Mouse (Mus musculus) cerebellum, postnatal 4 days (tissue): ENCODE measurements around the gene Gm4131.

ENCODE experiments used
- DNase-seq, 2 experiments: peaks; one replicate each; pipeline ENCODE4 v3.0.0; 2022; ENCODE audit warnings: low spot score in 2 of 2, mixed read lengths in 1 of 2

Gene Gm4131

DNA sequence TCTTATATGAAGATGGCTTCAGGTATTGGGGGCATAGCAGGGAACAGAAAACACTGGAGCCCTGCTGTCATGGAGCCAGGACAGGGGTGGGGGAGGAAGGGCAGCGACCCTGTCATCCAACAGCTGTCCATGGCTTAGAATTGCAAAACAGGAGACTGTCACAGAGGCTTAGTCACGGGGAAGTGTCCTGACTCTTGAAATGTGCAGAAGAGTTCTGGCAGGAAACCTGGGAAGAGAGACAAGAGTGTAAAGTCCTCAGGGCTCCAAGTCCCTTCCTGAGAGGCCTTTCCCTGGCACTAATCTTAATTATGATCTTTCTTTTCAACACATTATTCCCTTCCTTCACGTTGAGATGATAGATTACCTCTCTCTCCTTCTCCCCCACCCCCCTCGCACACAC is 16.6 kb downstream of the Gm4131 start:
- DNase-seq, result no peak

- no peak for DNase-seq
These were observed 20.0 kb downstream of the Gm4131 start for GRCm38 (mm10) chr14:62546746-62547145.

- no peak for DNase-seq
These were observed 20.4 kb downstream of the Gm4131 start for GRCm38 (mm10) chr14:62546296-62546695.

DNA sequence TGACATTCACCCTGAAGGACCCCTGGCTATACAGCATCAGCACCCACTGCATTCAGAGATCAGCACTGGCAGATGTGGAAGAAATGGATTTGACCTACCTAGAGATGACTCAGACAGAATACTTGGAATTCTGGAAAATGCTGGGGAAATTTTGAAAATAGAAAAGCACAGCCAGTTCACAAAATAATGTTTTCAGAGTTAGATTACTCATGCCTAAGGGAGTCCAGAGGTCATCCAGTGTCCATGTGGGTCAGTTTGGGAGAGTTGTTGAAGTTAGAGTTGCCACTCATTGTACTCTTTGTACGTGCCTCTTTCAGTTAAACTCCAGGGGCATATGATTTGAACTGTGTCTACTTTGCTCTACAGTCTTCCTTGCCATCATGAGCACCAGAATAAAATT is 25.0 kb downstream of the Gm4131 start:
- no peak for DNase-seq

GRCm38 (mm10) chr14:62539834-62540233 is 26.9 kb downstream of the Gm4131 start:
- DNase-seq, result no peak

DNA sequence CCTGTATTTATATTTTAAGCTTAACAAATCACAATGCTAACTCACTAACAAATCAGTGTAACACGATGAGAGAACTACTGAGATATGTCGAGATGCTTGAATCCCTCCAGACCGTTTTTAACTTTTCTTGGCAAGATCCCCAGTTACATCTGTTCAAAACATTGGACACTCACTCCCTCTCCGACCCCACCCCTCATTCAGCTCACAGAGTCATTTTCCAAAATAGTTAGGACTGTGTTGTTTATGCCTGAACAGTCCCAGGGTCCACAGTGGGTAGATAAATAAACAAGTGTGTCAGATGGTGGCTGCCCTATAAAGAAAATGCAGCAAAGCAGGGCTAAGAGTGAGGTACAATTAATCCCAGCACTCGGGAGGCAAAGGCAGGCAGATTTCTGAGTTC is 29.7 kb downstream of the Gm4131 start:
- no peak for DNase-seq

DNA sequence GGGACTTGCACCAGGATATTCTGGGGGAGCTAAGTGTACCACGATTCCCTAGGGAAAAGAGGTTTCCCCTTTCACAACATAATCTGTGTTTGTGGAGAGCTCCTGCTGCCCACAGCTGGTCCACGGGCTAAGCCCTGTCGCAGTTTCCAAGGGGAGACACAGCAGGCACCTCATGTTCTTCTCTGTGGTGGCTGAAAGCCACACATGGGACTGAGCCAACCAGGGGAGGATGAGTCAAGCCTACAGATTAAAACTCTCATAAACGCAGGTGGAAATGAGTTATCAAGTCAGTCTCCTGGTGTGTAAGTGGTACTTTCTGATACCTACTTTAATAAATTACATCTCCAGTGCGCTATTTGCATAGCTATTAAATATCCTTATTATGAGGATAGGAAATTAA is 30.6 kb downstream of the Gm4131 start:
- DNase-seq, result no peak

- DNase-seq, result no peak
These were observed 35.8 kb downstream of the Gm4131 start for GRCm38 (mm10) chr14:62530951-62531350.

GRCm38 (mm10) chr14:62512845-62513244 is 53.9 kb downstream of the Gm4131 start:
- no peak for DNase-seq

GRCm38 (mm10) chr14:62509350-62509749 is 57.4 kb downstream of the Gm4131 start:
- DNase-seq, result no peak

- DNase-seq, result no peak
These were observed 60.5 kb downstream of the Gm4131 start for GRCm38 (mm10) chr14:62506261-62506660.

DNA sequence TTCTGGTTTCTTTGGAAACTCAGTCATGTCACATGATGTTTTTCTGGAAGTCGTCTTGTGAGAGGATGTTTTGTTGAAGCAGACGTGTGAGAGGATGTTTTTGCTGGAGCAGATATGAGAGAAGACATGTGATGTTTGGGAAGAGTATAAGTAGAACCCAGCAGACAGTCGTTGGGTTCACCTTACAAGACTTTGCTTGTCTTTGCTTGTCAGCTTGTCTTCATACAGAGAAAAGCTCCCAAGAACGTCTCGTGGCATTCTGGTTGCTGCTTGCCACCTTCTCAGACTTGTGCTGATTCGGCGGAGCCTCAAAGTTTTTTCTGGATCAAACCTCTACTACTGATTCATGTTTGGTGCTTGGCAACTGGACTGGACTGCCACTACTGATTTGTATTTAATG is 69.3 kb downstream of the Gm4131 start:
- peak in 1 of 2 experiments; percentile 7 for DNase-seq

- no peak for DNase-seq
These were observed 70.2 kb downstream of the Gm4131 start for GRCm38 (mm10) chr14:62496501-62496900.

DNA sequence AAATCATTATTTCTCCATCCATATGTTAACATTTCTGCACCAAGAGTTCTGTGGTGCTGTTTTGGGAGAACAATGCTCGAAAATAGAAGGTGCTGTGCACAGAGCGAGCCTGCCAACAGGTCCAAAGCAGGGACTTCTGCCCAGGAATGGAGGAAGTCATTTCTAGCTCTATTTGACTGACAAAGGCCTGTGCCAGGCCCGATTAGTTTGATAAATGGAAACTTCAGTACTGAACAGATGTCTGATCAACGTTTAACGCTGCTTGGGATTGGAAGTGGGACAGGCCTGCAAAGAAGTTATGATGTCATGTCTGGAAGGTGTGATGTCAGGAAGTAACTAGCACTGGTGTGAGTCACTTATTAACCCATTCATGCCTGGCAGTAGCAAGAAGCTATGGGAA is 73.3 kb downstream of the Gm4131 start:
- DNase-seq, result no peak

DNA sequence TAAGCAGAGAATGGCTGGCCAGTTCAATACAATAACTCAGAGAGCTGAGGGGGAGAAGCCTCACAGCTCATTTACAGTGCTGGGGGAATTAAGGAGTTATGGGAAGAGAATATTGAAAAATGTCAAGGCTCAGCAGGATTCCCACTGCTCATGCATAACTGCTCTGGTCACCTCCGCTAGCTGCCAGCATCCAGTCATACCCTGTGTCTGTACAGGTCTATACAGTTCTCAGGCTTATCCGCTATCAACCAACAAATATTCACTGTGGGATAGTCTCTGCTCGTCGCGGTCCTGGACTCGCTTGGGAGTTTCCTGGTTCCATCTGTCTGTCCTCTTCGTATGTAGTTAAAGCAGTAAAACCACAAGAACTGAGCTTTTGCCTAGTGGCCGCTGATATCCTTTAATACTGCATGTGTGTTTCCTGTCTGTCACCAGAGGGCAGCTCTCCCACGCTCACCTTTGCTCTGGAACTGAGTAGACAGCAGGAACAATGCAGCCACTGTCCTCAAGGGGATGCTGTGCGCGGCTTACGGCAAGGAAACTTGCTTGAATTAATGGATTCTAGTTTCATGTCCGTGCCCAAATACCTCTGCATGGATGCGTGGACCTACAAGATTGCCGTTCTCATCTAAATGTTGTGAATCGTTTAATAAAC is 74.4 kb downstream of the Gm4131 start:
- DNase-seq, result peak; percentile 61 to 82

GRCm38 (mm10) chr14:62488270-62488669 is 78.5 kb downstream of the Gm4131 start:
- no peak for DNase-seq

- no peak for DNase-seq
These were observed 85.3 kb downstream of the Gm4131 start for GRCm38 (mm10) chr14:62481381-62481780.

- DNase-seq, result peak in 1 of 2 experiments; percentile 52
These were observed 87.3 kb downstream of the Gm4131 start for GRCm38 (mm10) chr14:62479395-62479794.

DNA sequence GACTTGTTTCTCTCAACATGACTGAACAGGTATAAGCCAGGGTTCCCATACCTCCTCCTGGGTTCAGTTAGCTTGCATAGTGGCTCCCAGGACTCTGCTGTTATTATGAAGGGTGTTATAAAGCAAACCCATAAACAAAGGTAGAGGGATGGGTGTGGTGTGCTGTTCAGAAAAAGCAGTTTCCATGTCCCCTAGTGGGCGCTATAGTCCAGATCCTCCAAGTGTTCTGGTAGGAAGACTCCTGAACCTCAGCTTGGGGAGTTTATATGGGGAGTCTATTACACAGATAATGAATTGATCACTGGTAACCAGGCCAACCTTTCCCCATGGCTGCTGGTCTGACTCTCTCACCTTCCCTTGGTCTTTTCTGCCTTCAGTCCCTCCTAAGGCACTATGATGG is 92.2 kb downstream of the Gm4131 start:
- DNase-seq, result no peak

- no peak for DNase-seq
These were observed 94.7 kb downstream of the Gm4131 start for GRCm38 (mm10) chr14:62472061-62472460.

DNA sequence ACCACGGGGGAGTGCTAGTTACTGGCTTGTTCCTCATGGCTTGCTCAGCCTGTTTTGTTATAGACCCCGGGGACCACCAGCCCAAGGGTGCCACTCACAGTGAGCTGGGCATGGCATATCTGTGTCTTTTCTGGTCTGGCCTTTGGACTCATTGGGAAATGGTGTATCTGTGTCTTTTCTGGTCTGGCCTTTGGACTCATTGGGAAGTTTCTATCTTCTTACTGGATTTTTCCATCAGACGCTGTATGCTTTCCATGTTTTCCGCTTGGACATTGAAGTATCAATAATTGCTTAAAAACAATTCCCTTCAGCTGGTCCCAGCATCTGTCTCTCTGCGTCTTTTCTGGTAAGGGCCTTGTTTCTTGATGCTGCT is 98.0 kb downstream of the Gm4131 start:
- no peak for DNase-seq

DNA sequence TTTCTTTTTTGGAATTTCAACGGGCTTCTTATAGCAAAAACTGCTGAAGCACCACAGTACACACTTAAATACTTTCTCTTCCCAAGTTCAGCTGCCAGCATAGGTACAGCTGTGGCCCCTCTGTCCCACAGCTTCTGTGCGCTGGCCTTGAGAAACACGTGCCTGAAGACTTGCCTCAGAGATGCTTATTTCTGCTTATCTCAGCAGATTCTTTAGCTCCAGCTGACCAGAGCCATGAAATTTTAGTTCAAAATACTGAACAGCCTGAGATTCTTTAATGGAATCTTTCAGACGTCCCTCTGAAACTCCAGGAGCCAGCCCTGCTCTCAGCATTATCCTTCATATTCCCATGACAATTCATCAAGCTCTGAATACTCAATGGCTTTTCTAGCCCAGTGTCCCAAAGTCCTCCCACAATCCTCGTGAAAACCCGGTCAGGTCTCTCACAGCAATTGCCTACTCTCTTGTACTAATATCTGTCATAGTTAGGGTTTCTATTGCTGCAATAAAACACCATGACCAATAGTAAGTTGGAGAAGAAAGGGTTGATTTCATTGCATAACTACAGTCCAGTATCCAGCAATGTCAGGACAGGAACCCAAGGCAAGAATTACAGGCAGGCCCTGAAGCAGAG is 98.5 kb downstream of the Gm4131 start:
- DNase-seq, result no peak

DNA sequence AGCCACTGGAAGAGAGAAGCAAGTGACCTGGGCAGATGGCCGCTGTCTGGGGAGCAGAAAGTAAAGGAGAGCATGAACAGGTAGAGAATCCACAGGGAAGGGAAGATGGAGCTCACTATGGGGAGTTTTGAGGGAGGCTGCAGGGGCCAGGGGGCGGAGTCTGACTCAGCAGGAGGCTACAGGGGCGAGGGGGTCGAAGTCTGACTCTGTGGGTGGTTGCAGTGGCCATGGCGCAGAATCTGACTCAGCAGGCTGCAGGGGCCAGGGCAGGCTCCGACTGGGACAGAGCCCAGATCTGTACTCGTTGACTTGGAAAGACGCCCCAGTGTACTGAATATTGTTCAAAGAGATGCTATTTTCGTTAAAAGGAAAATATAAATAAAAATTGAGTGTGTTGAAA is 101.8 kb downstream of the Gm4131 start:
- DNase-seq, result no peak

DNA sequence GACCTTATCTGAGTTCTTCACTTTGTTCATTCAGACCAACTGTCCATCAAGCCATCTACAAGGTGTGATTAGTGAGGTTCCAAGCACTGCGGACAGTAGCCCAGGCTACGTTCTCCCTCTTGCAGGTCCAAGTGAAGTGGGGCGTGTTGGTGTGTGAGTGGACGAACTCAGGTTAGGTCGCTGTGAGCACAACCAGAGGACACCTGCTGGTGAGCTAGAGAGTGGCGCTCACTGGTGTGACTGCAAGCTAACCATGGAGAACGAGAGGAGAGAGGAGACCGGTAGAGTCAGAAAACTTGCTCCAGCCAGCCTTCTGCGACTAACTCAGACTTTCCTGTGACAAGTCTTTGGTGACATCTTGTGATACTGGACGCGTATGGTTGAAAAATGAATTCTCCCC is 107.2 kb downstream of the Gm4131 start:
- DNase-seq, result no peak
